Mouse (Mus musculus): ENCODE data around the gene Stk4. TPM values are rescaled to one million over a fixed set of nuclear protein-coding genes. Genes with fewer than 3 reads are reported as not detected.

Gene Stk4
- polyA plus RNA-seq, 1 experiment from 2014 or later, result 24.0 TPM

DNA sequence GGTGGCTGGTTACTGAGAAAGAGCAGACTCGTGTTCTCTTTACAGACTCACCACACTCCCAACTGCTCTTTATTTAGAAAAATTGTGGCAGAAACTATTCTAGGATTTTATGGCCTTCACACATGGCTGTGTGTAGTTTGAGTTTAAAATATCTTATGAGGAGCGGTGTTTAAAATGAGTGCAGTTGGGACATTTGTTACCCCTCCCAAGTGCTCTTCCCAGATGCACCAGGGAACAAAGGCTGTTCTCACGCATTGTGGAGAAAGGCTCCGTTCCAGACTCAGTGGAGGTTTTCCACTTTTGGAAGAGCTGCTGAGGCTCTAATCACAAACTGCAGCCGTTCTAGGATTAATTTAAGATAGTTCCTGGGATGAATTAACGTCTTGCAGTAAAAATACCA lies 67.6 kb downstream of the Stk4 start:
- Histone ChIP-seq H3K27ac (no peak overlapping the region), H3K9ac (no peak overlapping the region), H3K4me2 (no peak overlapping the region), H3K4me1 (replicated peaks) (peaks cover 20% of the 10 kb centered on the region), H3K27me3 (no peaks in the 10 kb centered on the region), H3K36me3 (peaks cover 4% of the 10 kb centered on the region; the same call in 1 of the 2 replicates), H3K9me3 (no peaks in the 10 kb centered on the region), H3K4me3 (no peak overlapping the region)
- WGBS, result 74% methylated on average over 6 of the region's 6 CpGs
- ATAC-seq (ENCODE audit: low FRiP score), result no peak

DNA sequence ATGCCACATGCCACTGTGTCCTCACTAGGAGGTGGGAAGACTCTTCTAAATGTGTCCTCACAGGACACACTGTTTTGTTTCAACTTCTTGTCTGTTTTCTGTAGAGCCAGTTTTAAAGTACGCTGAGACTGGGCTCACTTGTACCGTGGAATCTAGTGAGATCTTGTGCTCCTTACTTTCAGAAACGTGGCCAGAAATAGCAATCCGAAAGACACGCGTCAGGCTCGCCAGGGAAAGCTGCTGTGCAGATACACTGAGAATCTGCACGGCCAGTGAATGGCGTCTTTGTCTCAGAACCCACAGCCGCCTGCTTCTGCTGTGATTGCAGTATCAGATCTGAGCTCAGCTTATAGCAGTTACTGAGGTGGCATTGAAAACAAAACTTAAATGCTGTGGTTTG lies 71.9 kb downstream of the Stk4 start:
- 45% methylated on average over 10 of the region's 10 CpGs for WGBS
- Histone ChIP-seq H3K9me3 (no peaks in the 10 kb centered on the region), H3K9ac (peak overlapping the region; percentile 19; the same call in 1 of the 2 replicates), H3K36me3 (peaks cover 4% of the 10 kb centered on the region; the same call in 1 of the 2 replicates), H3K27me3 (no peaks in the 10 kb centered on the region), H3K4me1 (replicated peaks) (peaks cover 32% of the 10 kb centered on the region), H3K4me3 (no peak overlapping the region), H3K4me2 (no peak overlapping the region), H3K27ac (peak overlapping the region; percentile 48; the same call in 1 of the 2 replicates)
- no peak for ATAC-seq (ENCODE audit: low FRiP score)

DNA sequence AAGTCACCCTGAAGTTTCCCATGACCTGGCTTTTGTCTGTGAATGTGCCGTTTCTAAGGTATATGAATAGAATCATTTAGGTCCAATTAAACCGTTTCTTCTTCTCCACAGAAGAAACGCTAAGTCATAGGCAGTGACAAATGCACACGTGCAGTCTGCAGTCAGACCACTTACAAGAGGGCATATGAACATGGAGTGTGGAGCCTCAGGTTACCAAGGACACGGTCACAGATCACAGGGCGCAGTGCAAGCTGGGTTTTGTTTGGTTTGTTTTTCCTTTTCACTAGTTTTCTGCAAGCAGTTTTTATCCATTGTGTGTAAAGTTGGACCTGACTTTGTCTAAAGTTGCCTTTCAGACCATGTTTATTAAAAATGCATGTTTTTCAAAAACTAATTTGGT lies 73.9 kb downstream of the Stk4 start:
- no peak for ATAC-seq (ENCODE audit: low FRiP score)
- Histone ChIP-seq H3K9ac (no peak overlapping the region), H3K4me3 (no peak overlapping the region), H3K4me2 (no peak overlapping the region), H3K27ac (no peak overlapping the region), H3K4me1 (replicated peaks) (peaks cover 20% of the 10 kb centered on the region), H3K27me3 (no peaks in the 10 kb centered on the region), H3K9me3 (no peaks in the 10 kb centered on the region), H3K36me3 (peaks cover 4% of the 10 kb centered on the region; the same call in 1 of the 2 replicates)
- WGBS, result 37% methylated on average over 6 of the region's 6 CpGs

DNA sequence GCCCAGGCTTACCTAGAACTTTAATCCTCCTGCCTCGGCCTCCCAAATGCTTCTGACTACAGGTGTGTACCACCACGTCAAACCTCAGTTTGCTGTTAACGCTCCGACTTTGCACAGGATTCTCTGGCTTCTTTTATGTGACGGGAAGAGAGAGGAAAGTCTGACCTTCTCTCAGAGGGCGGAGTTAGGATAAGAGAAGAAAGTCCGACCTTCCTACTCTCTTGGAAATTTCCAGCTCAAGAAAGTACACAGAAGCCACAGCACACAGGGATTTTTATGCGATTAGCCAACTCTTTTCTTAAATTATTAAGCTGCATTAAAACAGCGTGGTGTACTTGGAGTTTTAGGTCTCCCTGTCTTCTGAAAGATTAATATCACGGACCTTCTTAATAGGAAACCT lies 74.4 kb downstream of the Stk4 start:
- Histone ChIP-seq H3K4me1 (replicated peaks) (peaks cover 25% of the 10 kb centered on the region), H3K9ac (no peak overlapping the region), H3K27me3 (no peaks in the 10 kb centered on the region), H3K36me3 (peaks cover 4% of the 10 kb centered on the region; the same call in 1 of the 2 replicates), H3K4me3 (no peak overlapping the region), H3K9me3 (no peaks in the 10 kb centered on the region), H3K27ac (no peak overlapping the region), H3K4me2 (no peak overlapping the region)
- 83% methylated on average over 10 of the region's 10 CpGs for WGBS
- ATAC-seq (ENCODE audit: low FRiP score), result no peak

DNA sequence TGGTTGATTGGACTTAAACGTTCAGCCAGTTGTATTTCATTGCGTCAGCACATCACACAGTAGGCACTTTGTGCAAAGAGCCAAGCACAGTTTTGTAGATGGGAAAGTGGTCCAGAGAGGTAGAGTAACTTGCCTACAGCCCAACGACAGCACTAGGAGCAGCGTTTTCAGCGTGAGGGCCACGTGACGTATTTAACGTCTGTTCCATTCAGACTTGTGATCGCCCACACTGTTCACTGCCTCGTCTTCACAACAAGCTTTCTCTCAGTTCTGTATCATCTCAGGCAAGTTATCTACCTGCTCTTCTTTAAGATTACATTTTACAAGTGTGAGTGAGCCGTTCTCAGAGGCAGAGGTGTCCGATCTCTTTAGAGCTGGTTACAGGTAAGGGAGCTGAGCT lies 76.4 kb downstream of the Stk4 start:
- Histone ChIP-seq H3K36me3 (peaks cover 7% of the 10 kb centered on the region), H3K4me3 (no peak overlapping the region), H3K27me3 (no peaks in the 10 kb centered on the region), H3K9ac (no peak overlapping the region), H3K27ac (no peak overlapping the region), H3K4me1 (replicated peaks) (peaks cover 40% of the 10 kb centered on the region), H3K4me2 (no peak overlapping the region), H3K9me3 (no peaks in the 10 kb centered on the region)
- WGBS, result 97% methylated on average over 12 of the region's 12 CpGs
- no peak for ATAC-seq (ENCODE audit: low FRiP score)

DNA sequence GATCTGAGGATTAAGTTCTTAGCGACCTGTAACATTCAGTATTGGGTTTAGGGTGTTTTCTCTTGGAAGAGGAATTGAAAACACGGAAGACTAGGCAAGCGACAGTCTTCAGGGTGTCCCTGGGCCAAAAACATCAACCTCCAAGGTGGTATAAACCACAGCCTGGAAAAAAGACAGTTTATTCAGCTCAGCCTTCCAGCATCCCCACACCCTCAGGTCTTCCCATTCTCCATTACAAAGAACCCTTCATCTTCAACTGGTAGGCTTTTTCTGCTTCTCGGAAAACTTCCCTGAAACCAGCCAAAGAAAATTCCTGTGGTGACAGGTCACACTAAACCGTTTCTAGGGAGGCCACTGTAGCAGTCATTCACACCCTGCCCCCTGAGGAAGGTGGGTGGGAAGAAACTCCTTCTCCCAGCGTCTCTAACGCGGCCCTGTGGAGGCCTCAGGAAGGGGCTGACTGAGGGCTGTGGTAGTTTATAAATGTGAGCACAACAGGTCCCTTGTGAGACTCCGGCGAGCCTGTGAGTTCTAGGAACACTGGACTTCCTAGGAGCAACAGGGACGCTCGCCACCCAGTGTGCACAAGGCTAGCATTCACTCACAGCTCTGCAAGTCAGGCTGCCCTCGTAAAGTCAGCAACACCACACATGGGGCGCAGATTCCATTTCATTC lies 80.1 kb downstream of the Stk4 start:
- 44% methylated on average over 14 of the region's 14 CpGs for WGBS
- peaks cover 22% of the 10 kb centered on the region for H3K4me1 ChIP-seq (replicated peaks)
- H3K4me2 ChIP-seq, result no peak overlapping the region
- H3K27ac ChIP-seq, result peak overlapping the region; percentile 66
- no peak for ATAC-seq (ENCODE audit: low FRiP score)
- H3K4me3 ChIP-seq, result no peak overlapping the region
- H3K9ac ChIP-seq, result no peak overlapping the region
- no peaks in the 10 kb centered on the region for H3K27me3 ChIP-seq
- peaks cover 39% of the 10 kb centered on the region for H3K36me3 ChIP-seq
- no peaks in the 10 kb centered on the region for H3K9me3 ChIP-seq

DNA sequence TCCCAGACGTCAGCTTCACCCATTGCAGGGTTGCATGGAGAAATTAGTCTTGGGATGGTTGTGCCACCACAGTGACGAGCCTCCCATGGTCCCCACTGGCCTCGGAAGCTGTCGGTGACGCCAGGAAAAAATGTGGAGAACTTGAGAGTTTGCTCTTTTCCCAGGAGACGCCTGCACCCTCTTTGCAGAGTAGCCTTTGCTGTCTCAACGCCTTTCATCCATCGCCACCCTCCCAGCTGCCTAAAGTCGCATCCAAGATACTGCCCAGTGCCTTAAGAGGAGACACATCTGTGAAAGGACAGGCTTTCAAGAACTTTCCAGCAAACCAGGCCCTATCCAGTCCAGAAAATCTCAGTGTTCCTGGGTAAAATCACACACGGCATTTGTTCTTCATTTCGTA lies 82.2 kb downstream of the Stk4 start:
- Histone ChIP-seq H3K27me3 (no peaks in the 10 kb centered on the region), H3K9me3 (no peaks in the 10 kb centered on the region), H3K9ac (no peak overlapping the region), H3K36me3 (peaks cover 51% of the 10 kb centered on the region), H3K27ac (no peak overlapping the region), H3K4me2 (no peak overlapping the region), H3K4me3 (no peak overlapping the region), H3K4me1 (replicated peaks) (peaks cover 22% of the 10 kb centered on the region)
- WGBS, result 93% methylated on average over 11 of the region's 11 CpGs
- ATAC-seq (ENCODE audit: low FRiP score), result no peak

DNA sequence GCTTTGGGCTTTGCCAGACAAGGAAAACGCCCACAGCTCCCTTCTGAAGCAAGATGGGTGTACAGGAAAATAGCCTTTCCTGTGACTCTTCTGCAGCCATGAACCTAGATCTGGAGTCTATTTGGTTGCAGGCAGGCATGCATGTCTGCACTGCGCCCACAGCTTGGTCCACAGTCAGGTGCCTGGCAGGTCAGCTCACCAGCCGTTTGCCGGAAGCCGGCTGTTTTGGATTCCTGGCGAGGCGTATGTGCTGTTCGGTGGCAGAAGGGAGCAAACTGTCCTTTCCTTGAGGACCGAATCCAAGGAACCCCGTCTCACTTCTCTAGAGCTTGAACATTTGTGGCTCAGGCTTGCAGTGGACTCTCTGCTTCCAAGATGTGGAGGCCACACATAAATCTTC lies 83.9 kb downstream of the Stk4 start:
- H3K27me3 ChIP-seq, result no peaks in the 10 kb centered on the region
- H3K4me1 ChIP-seq (replicated peaks), result peaks cover 20% of the 10 kb centered on the region
- 94% methylated on average over 10 of the region's 10 CpGs for WGBS
- H3K9ac ChIP-seq, result no peak overlapping the region
- H3K4me3 ChIP-seq, result no peak overlapping the region
- no peak overlapping the region for H3K4me2 ChIP-seq
- ATAC-seq (ENCODE audit: low FRiP score), result no peak
- H3K36me3 ChIP-seq, result peaks cover 55% of the 10 kb centered on the region
- no peak overlapping the region for H3K27ac ChIP-seq
- no peaks in the 10 kb centered on the region for H3K9me3 ChIP-seq

DNA sequence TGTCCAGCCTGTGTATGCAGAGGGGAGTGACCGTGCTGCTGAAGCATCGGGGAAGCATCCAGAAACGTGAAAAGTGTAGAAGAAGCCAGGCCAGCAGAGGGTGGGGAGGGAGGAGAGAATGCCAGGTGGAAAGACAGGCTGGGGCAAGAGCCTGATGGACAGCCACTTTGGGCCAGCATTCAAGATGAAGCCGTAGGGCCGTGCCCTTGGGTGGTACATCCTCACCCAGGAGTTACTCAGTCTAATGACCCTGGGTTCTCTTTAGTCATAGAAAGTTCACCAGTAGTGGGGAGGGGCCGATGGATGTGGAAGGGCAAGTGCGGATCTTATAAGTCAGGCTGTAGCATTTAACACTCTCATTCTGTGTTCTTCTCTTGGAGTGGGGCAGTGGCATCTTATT lies 86.0 kb downstream of the Stk4 start:
- no peak for ATAC-seq (ENCODE audit: low FRiP score)
- H3K4me1 ChIP-seq (replicated peaks), result no peaks in the 10 kb centered on the region; the same call in 1 of the 2 replicates
- H3K9me3 ChIP-seq, result no peaks in the 10 kb centered on the region
- no peaks in the 10 kb centered on the region for H3K27me3 ChIP-seq
- H3K36me3 ChIP-seq, result peaks cover 55% of the 10 kb centered on the region
- no peak overlapping the region for H3K9ac ChIP-seq
- no peak overlapping the region for H3K4me3 ChIP-seq
- H3K4me2 ChIP-seq, result no peak overlapping the region
- 84% methylated on average over 7 of the region's 7 CpGs for WGBS
- H3K27ac ChIP-seq, result no peak overlapping the region

DNA sequence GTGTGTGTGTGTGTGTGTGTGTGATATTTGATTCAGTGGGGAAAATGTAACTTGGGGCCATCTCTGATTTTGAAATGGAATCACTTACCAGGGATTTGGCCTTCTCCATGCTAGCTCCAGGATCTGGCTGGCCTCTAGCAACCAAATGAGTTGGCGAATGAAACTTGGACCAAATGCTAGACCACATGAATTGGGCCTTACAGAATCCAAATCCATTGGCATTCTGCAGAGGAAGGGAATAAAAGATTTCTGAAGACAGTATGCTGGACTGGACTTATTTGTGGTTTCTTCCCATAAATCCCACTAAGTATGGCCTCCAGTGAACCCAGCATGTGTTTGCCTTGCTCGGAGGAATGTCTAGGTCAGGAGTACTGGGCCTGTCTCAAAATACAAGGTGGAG lies 88.7 kb downstream of the Stk4 start:
- H3K36me3 ChIP-seq, result peaks cover 31% of the 10 kb centered on the region
- no peak overlapping the region for H3K4me2 ChIP-seq
- WGBS, result 95% methylated on average over 2 of the region's 2 CpGs
- no peaks in the 10 kb centered on the region for H3K9me3 ChIP-seq
- no peak for ATAC-seq (ENCODE audit: low FRiP score)
- H3K9ac ChIP-seq, result no peak overlapping the region
- no peaks in the 10 kb centered on the region for H3K4me1 ChIP-seq (replicated peaks)
- H3K27ac ChIP-seq, result no peak overlapping the region
- H3K27me3 ChIP-seq, result no peaks in the 10 kb centered on the region
- H3K4me3 ChIP-seq, result no peak overlapping the region

DNA sequence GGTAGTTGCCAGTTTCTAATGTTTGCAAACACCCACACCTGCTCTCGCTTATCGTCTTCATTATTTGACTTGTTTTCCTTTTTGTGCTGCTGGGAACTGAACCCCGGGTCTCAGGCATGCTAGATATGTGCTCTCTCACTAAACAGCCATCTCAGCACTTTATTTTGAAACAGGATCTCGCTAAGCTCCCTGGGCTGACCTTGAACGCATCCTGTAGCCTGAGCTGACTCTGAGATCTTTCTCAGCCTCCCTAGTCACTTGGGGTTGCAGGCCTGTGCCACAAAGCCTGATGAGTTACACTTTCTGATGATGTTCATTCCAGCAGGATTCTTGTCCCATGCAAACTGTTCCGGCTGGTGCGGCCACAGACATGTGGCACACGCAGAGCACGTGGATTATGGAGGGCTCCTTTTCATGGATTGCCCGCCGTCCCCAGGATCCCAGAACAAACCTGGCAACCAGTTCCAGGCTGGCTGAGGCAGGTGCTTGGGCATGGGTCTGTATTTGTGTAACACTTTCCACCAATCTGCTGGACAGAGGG lies 91.5 kb downstream of the Stk4 start:
- Histone ChIP-seq H3K4me3 (no peak overlapping the region), H3K27ac (no peak overlapping the region), H3K9me3 (no peaks in the 10 kb centered on the region), H3K27me3 (peaks cover 19% of the 10 kb centered on the region), H3K4me1 (replicated peaks) (no peaks in the 10 kb centered on the region), H3K4me2 (no peak overlapping the region), H3K9ac (no peak overlapping the region), H3K36me3 (peaks cover 11% of the 10 kb centered on the region)
- no peak for ATAC-seq (ENCODE audit: low FRiP score)
- 87% methylated on average over 11 of the region's 11 CpGs for WGBS

DNA sequence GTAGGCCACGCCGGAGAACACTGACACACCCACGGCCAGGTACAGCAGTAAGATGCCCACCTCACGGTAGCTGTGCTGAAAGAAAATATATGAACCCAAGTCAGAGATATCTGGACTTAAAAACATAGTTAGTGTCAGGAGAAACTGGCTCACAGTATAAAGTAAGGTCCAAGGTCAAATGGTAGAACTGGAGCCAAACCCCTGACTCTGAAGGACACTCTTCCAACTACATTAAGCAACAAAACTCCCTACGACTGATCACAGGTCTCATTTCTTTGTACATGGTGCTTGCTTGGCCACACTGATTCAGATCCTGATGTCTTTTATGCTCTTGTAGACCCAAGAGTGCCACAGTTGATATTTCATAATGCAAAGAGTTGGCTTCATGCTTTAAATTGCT lies 94.8 kb downstream of the Stk4 start:
- 96% methylated on average over 5 of the region's 5 CpGs for WGBS
- no peaks in the 10 kb centered on the region for H3K36me3 ChIP-seq
- H3K27ac ChIP-seq, result no peak overlapping the region
- H3K27me3 ChIP-seq, result peaks cover 53% of the 10 kb centered on the region
- H3K4me2 ChIP-seq, result no peak overlapping the region
- peaks cover 15% of the 10 kb centered on the region for H3K4me1 ChIP-seq (replicated peaks)
- no peak overlapping the region for H3K4me3 ChIP-seq
- no peak overlapping the region for H3K9ac ChIP-seq
- H3K9me3 ChIP-seq, result no peaks in the 10 kb centered on the region
- no peak for ATAC-seq (ENCODE audit: low FRiP score)

All from hindbrain, embryonic 13.5 days (tissue).